Mouse (Mus musculus) ES-Bruce4 (cell line): ENCODE results near the gene Hsh2d. TPM values are rescaled to one million over a fixed set of nuclear protein-coding genes. Genes with fewer than 3 reads are reported as not detected.
A peak's percentile ranks its signal among the peaks of the same experiment; 100 is the strongest.

Source experiments
- H3K27ac ChIP-seq: 2 replicates; pipeline ENCODE4 v1.5.1; 2012; ENCODE audit warnings: low read length, inconsistent platforms; ENCODE audit not compliant: insufficient read depth
- H3K27me3 ChIP-seq: 2 replicates; pipeline ENCODE4 v1.6.1; 2012; ENCODE audit warnings: mild to moderate bottlenecking, low read length, inconsistent platforms; ENCODE audit not compliant: control insufficient read depth, poor library complexity, insufficient read depth, severe bottlenecking
- H3K36me3 ChIP-seq: 2 replicates; pipeline ENCODE4 v1.6.1; 2012; ENCODE audit warnings: inconsistent platforms, mild to moderate bottlenecking, low read length, moderate library complexity; ENCODE audit not compliant: control insufficient read depth, poor library complexity, insufficient read depth, severe bottlenecking
- H3K4me1 ChIP-seq: one replicate; pipeline ENCODE4 v1.8.1; 2011; ENCODE audit warnings: low read length; ENCODE audit not compliant: control insufficient read depth, insufficient read depth
- H3K4me3 ChIP-seq: 2 replicates; pipeline ENCODE4 v1.5.1; 2011; ENCODE audit warnings: low read depth, mild to moderate bottlenecking, low read length
- H3K9ac ChIP-seq: 2 replicates; pipeline ENCODE4 v1.6.1; 2012; ENCODE audit warnings: low read depth, mild to moderate bottlenecking, inconsistent platforms; ENCODE audit not compliant: poor library complexity, severe bottlenecking
- H3K9me3 ChIP-seq: replicated peaks from 2 replicates; pipeline ENCODE4 v1.6.1; 2012; ENCODE audit warnings: mild to moderate bottlenecking, low read length, inconsistent platforms; ENCODE audit not compliant: control insufficient read depth, poor library complexity, insufficient read depth, severe bottlenecking
- CTCF ChIP-seq: IDR thresholded peaks from one replicate; pipeline ENCODE4 v1.8.1; 2011; ENCODE audit warnings: low read depth, low read length
- EP300 ChIP-seq: IDR thresholded peaks from 2 replicates; pipeline ENCODE4 v1.6.1; 2011; ENCODE audit warnings: low read depth, low read length; ENCODE audit not compliant: insufficient read depth
- POLR2A ChIP-seq: IDR thresholded peaks from one replicate; pipeline ENCODE4 v1.8.1; 2011; ENCODE audit warnings: low read length; ENCODE audit not compliant: insufficient read depth
- polyA plus RNA-seq: library from polyadenylated mRNA; stranded (reverse); fragments of >200 nt; gene quantifications from 2 replicates; pipeline ENCODE4 v1.2.4, GENCODE M21; 2011; ENCODE audit warnings: low read depth; ENCODE audit not compliant: missing spikeins, insufficient read depth, insufficient read length

Hsh2d gene
- polyA plus RNA-seq, 1 experiment: not detected

- H3K36me3 ChIP-seq: no peaks in the 10 kb centered on the region
- peak within 1 kb of the TSS; percentile 72 for H3K4me3 ChIP-seq
- no peaks in the 10 kb centered on the region for H3K27me3 ChIP-seq
- H3K27ac ChIP-seq: no peak within 1 kb of the TSS; the same call in 1 of the 2 replicates
- no peaks in the 10 kb centered on the region for H3K9me3 ChIP-seq
- H3K9ac ChIP-seq: peak within 1 kb of the TSS; percentile 23
- 0 out of 2 replicates have a peak, but pooled peaks have one; percentile 44 for TF ChIP-seq EP300
- peak; percentile 30 for TF ChIP-seq POLR2A
- TF ChIP-seq CTCF: peak; percentile 50
- H3K4me1 ChIP-seq: no peaks in the 10 kb centered on the region
Observed at GRCm38 (mm10) chr8:72239499-72240402, 50.3 kb downstream of the Hsh2d start, which contains the start of gene Ap1m1. Gene Ap1m1 (plus strand): TSS chr8:72240018.

- Histone ChIP-seq H3K27ac (no peak overlapping the region), H3K9ac (peak overlapping the region; percentile 1; the same call in 1 of the 2 replicates), H3K36me3 (no peaks in the 10 kb centered on the region), H3K4me1 (no peaks in the 10 kb centered on the region), H3K9me3 (no peaks in the 10 kb centered on the region), H3K4me3 (peak overlapping the region; percentile 72), H3K27me3 (no peaks in the 10 kb centered on the region)
- TF ChIP-seq EP300 (no peak), CTCF (no peak), POLR2A (no peak)
Observed at GRCm38 (mm10) chr8:72240403-72240763, 50.9 kb downstream of the Hsh2d start.

- no peak overlapping the region for H3K4me3 ChIP-seq
- TF ChIP-seq CTCF (no peak), EP300 (no peak), POLR2A (no peak)
- H3K27me3 ChIP-seq: no peaks in the 10 kb centered on the region
- no peak overlapping the region for H3K27ac ChIP-seq
- H3K9ac ChIP-seq: peak overlapping the region; percentile 1; the same call in 1 of the 2 replicates
- H3K4me1 ChIP-seq: no peaks in the 10 kb centered on the region
- H3K9me3 ChIP-seq: no peaks in the 10 kb centered on the region
- H3K36me3 ChIP-seq: no peaks in the 10 kb centered on the region
Observed at GRCm38 (mm10) chr8:72240951-72241350, 51.5 kb downstream of the Hsh2d start.

- Histone ChIP-seq H3K4me3 (no peak overlapping the region), H3K27ac (no peak overlapping the region), H3K27me3 (no peaks in the 10 kb centered on the region), H3K9me3 (no peaks in the 10 kb centered on the region), H3K4me1 (no peaks in the 10 kb centered on the region), H3K9ac (no peak overlapping the region), H3K36me3 (no peaks in the 10 kb centered on the region)
- TF ChIP-seq POLR2A (no peak), CTCF (no peak), EP300 (no peak)
Observed at GRCm38 (mm10) chr8:72242226-72242625, 52.8 kb downstream of the Hsh2d start.

GRCm38 (mm10) chr8:72244610-72245009 lies 55.2 kb downstream of the Hsh2d start:
- Histone ChIP-seq H3K9me3 (no peaks in the 10 kb centered on the region), H3K27ac (no peak overlapping the region), H3K36me3 (no peaks in the 10 kb centered on the region), H3K27me3 (no peaks in the 10 kb centered on the region), H3K4me3 (no peak overlapping the region), H3K4me1 (no peaks in the 10 kb centered on the region), H3K9ac (no peak overlapping the region)
- TF ChIP-seq POLR2A (no peak), EP300 (no peak), CTCF (no peak)

Other genes starting within 250 kb of the Hsh2d start
- 34.7 and 34.8 TPM in 2 replicates for gene Zfp961, start 238.6 kb upstream of the Hsh2d start, polyA plus RNA-seq
- gene Cyp4f18, start 180.0 kb upstream of the Hsh2d start, polyA plus RNA-seq: not detected in 2 replicates
- not detected in 2 replicates for gene Olfr372, start 148.4 kb upstream of the Hsh2d start, polyA plus RNA-seq
- 0.15 TPM in 1 of 2 replicates, not detected in the other for gene Olfr373, start 106.5 kb upstream of the Hsh2d start, polyA plus RNA-seq
- gene Olfr374, start 82.6 kb upstream of the Hsh2d start, polyA plus RNA-seq: 0.37 and 0.53 TPM in 2 replicates
- 280 and 293 TPM in 2 replicates for gene Tpm4, start 54.7 kb upstream of the Hsh2d start, polyA plus RNA-seq
- gene Rab8a, start 28.4 kb upstream of the Hsh2d start, polyA plus RNA-seq: 108 and 115 TPM in 2 replicates
- not detected in 2 replicates for gene Cib3, start 23.2 kb downstream of the Hsh2d start, polyA plus RNA-seq
- not detected in 2 replicates for gene Gm11034, start 24.0 kb downstream of the Hsh2d start, polyA plus RNA-seq
- gene Fam32a, start 30.1 kb downstream of the Hsh2d start, polyA plus RNA-seq: 45.1 and 50.4 TPM in 2 replicates
- 26.0 and 30.1 TPM in 2 replicates for gene Ap1m1, start 50.4 kb downstream of the Hsh2d start, polyA plus RNA-seq
- gene Gm10282, start 115.6 kb downstream of the Hsh2d start, polyA plus RNA-seq: 2.3 and 4.5 TPM in 2 replicates
- 44.7 and 47.0 TPM in 2 replicates for gene Klf2, start 129.4 kb downstream of the Hsh2d start, polyA plus RNA-seq
- gene Eps15l1, start 231.8 kb downstream of the Hsh2d start, polyA plus RNA-seq: 89.5 and 90.9 TPM in 2 replicates